23 mouse cellular contexts compared by ENCODE assay signal in the genomic region with DNA sequence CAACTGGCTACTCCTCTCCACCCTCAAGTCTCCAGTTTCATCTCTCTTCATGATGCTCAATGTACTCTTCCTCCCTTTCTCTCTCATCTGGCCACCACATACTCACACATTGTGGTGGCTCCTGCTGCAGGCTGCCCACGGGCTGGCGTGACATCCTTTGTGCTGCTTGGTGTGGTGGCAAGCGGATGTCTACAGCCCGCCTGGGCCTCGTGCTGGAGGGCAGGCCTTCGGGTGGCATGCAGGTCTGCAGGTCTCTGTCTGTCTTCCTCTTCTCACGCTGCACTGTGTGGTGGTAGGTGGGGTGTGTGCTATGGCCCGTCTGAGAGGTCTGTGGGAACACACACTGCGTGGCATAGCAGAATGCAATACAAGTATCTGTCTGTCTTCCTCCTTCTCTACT. TPM values are rescaled to one million over a fixed set of nuclear protein-coding genes. Genes with fewer than 3 reads are reported as not detected.
DNase-seq lines count a peak whose midpoint lies in the region; ATAC-seq and TF ChIP-seq lines count a peak whose summit lies in the region.
"Had no signal": no experiment of that assay in that cellular context is flagged by ENCODE, and none has a peak within 500 bp of the region (broad histone marks: within the 10 kb centered on the region; RNA-seq: fewer than 3 reads in every experiment).

No protein-coding gene starts in this region.

- DNase-seq in spleen, adult 18-20 months, result peak; percentile 58 to 69
- DNase-seq in spleen, adult 12 weeks (ENCODE audit: low spot score), result no peak
- no peak for DNase-seq in cerebellum, postnatal 14 days
- DNase-seq in gastrocnemius, adult 2 months, result no peak
- DNase-seq: adrenal gland, postnatal 25 days; cerebellum, adult 2 months; cerebellum, postnatal 25 days; kidney, postnatal 36 days; liver, postnatal 0 days; lung, postnatal 4 days; midbrain, embryonic 14.5 days; right cerebral cortex, adult 18-20 months; thymus, postnatal 14 days had no signal

- H3K27ac ChIP-seq in gastrocnemius, adult 2 months, result no peak overlapping the region
- H3K27ac ChIP-seq: forebrain, embryonic 10.5 days; forebrain, embryonic 15.5 days; heart, adult 2 months; hindbrain, embryonic 14.5 days; liver, embryonic 12.5 days had no signal

- 0 out of 2 replicates have a peak, but pooled peaks have one; percentile 15 for ATAC-seq in common myeloid progenitor, adult 5-6 weeks (replicated peaks; ENCODE audit: low read depth, poor library complexity, severe bottlenecking)
- ATAC-seq in neutrophil, adult 5-6 weeks (ENCODE audit: extremely low read depth, insufficient number of reproducible peaks, low FRiP score, poor library complexity, severe bottlenecking), result peak; percentile 50
- ATAC-seq in megakaryocyte progenitor cell, adult 5-6 weeks (replicated peaks; ENCODE audit: poor library complexity), result no peak
- ATAC-seq: forebrain, embryonic 15.5 days; intestine, postnatal 0 days; liver, embryonic 12.5 days; liver, postnatal 0 days had no signal

- TF ChIP-seq CTCF in gastrocnemius, adult 2 months (IDR thresholded peaks at IDR 0.05), result no peak

- no peak overlapping the region for H3K4me3 ChIP-seq in gastrocnemius, adult 2 months
- H3K4me3 ChIP-seq: forebrain, embryonic 10.5 days; forebrain, embryonic 15.5 days; heart, adult 2 months; heart, embryonic 12.5 days; liver, embryonic 12.5 days had no signal

- intact Hi-C loops in gastrocnemius, adult 2 months (cut with DNase I), result no loop called here

RNA-seq across cellular contexts. Expression of a gene that starts 6.7 kb away (rescaled TPM):
- 3.8 and 4.0 TPM in 2 replicates for total RNA-seq in common myeloid progenitor, adult 5-6 weeks (2017)
- total RNA-seq in neutrophil, adult 5-6 weeks (2017), result 80.9 and 83.6 TPM in 2 replicates
- total RNA-seq in megakaryocyte progenitor cell, adult 5-6 weeks (2015), result 2.2 and 2.4 TPM in 2 replicates
- 1.4 and 2.3 TPM in 2 replicates for total RNA-seq in megakaryocyte progenitor cell, adult 5-6 weeks (2017)
- under 1 TPM; 0.08 to 0.18 TPM for total RNA-seq in gastrocnemius, adult 2 months (2021)

Comparison
In these comparisons a context has a peak if more than half of its experiments do, and no peak if none do; other contexts are left out.
1. DNase-seq: peak in spleen, adult 18-20 months (2 of 2); none in spleen, adult 12 weeks (single experiment), cerebellum, postnatal 14 days (0 of 2) and gastrocnemius, adult 2 months (single experiment).
2. RNA of a gene that starts 6.7 kb away (total RNA-seq): 80.9 to 83.6 TPM in neutrophil, adult 5-6 weeks; 3.8 to 4.0 TPM in common myeloid progenitor, adult 5-6 weeks, 1.4 to 2.4 TPM in megakaryocyte progenitor cell, adult 5-6 weeks and 0.08 to 0.18 TPM in gastrocnemius, adult 2 months; every median in the first group is over 10 times any median in the second.